Mouse (Mus musculus) C2C12 (cell line): Measurements from ENCODE around the gene Fjx1.

Experiments
- CEBPB ChIP-seq: IDR thresholded peaks from one replicate; pipeline ENCODE4 v1.6.1; 2011; ENCODE audit warnings: low read depth, mild to moderate bottlenecking, control low read depth, moderate library complexity
- CTCF ChIP-seq: IDR thresholded peaks from one replicate; pipeline ENCODE4 v1.5.1; 2011; ENCODE audit not compliant: control insufficient read depth, insufficient read depth, insufficient read length
- MAX ChIP-seq: IDR thresholded peaks from one replicate; pipeline ENCODE4 v1.6.1; 2011; ENCODE audit warnings: mild to moderate bottlenecking, control low read depth
- USF1 ChIP-seq: IDR thresholded peaks from one replicate; pipeline ENCODE4 v1.6.1; 2011; ENCODE audit warnings: low read depth, mild to moderate bottlenecking, control low read depth, moderate library complexity

DNA sequence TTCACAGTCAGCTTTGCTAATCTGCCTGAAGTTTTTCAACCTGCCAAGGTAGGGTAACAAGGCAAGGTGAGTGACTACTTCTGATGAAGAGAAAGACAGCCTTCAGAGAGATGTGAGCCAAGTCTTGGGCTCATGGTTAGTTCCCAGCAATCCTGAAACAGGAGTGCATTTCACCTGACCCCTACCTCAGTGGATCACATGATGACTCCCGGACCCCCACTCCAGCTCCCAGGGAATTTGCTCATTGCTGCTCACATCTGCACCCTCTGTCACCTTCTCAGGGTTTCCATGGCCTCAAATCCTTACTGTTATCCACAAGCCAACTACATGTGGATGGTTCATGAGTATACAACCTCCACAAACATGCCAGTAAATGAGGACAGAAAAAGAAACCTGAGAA lies 9.2 kb upstream of the Fjx1 start:
- TF ChIP-seq MAX (no peak), CTCF (no peak), CEBPB (no peak), USF1 (no peak)
